Mouse (Mus musculus) heart, adult 9 months (tissue): Measurements from ENCODE around the gene Dbh.

ENCODE experiments used
- DNase-seq, 2 experiments: peaks; one replicate each; pipeline ENCODE4 v3.0.0; 2022; ENCODE audit warnings: low spot score in 2 of 2

The Dbh gene

DNA sequence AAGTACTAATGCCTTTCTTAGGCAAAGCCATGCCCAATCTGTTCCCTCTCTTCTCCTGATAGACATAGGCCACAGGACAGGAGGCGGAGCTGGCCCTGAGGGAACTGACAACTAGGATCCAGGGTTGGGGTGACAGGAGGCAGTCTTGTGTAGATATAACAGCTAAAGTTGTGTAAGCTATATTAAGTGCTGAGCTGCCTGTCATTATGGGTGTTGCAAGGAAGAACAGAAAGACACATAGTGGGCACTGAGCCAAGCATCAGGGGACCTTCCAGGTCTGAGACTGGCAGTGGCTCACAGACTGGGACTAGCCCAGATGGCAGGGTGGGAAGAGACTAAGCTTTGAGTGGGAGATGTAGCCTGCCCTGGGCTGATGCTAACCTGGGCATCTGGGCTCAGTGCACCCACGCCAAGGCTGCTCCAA is 53.1 kb downstream of the Dbh start:
- DNase-seq: peak in 1 of 2 experiments; percentile 42

DNA sequence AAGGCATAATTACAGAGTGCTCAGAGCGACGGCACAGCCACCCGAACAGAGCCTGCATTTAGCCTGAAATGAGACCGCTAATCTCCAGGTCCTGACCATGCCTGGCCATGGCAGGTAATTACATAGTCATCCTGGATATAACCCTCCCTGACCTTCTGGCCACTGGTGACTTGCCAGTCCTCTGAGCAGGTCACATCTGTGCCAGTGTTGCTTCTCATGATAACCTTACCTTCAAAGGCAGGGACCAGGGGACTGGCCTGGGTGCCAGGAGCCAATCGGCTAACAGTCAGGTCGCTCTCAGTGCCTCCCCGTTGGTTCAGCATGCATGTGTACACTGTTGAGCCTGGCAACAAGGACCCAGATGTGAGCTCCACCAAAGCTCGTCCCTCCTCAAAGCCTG is 53.5 kb downstream of the Dbh start:
- no peak for DNase-seq

DNA sequence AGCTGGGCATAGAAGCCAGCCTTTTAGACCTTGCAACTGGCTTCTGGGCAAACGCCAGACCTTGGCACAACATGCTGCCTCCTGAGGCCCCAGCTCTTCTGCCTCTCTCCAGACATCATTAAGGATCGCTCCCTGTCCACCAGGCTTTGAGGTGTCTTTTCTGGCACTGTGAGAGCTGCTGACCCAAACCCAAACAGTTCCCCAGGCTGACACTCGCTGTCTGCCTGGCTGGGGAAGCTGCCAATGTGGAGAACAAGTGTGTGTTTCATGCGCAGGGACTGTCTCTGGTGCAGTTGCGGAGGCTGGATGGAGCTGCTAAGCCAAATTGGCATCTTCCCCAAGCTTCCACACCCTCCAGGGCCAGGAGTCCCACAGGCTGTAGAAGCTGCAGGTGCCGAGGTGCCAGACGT is 58.0 kb downstream of the Dbh start:
- no peak for DNase-seq

DNA sequence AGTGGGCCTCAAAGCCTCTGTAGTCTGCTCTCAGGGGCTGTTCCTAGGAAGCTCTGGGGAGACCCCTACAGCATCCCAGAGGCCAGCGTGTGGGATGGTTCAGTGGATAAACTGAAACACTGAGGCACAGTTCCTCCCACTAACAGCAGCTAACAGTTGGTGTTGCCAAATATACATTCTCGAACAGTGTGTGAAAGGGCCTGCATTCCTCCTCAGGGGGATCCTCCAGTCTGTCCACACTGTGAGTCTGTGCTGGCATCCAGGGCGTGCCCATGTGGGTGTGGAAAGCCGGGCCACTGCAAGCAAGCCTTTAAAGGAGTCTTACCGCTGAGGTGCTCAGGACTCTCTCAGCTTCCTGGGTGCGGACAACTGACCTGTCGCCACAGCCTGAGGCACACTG is 61.5 kb downstream of the Dbh start:
- DNase-seq: no peak

DNA sequence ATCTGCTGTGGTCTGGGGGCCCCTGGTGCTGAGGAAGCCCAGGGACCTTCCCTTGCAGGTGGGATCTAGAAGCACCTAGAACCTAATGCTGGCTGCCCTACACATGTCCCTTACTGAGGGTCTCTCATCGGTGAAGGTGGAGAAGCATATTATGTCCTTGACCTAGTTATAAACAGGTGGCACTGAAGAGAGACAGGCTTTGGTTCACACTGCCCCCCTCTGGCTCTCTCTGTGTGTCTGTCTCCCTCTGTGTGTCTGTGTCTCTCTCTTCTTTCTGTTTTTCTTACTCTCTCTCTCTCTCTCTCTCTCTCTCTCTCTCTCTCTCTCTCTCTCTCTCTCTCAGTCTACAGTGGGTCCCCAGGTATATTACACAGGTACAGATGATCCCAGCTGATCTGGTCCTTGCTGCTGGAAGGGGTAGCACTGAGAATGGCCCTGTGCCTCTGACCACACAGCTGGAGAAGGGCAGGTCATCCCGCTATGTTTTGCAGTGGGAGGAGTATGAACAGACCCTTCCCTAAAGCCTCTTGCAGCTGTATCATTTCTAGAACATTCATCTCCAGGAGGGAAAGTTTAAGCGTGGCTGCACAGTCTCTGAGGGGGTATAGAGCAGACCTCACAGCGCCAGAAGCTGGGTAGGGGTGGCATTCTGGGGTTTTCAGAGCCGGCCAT is 63.9 kb downstream of the Dbh start:
- DNase-seq: no peak

DNA sequence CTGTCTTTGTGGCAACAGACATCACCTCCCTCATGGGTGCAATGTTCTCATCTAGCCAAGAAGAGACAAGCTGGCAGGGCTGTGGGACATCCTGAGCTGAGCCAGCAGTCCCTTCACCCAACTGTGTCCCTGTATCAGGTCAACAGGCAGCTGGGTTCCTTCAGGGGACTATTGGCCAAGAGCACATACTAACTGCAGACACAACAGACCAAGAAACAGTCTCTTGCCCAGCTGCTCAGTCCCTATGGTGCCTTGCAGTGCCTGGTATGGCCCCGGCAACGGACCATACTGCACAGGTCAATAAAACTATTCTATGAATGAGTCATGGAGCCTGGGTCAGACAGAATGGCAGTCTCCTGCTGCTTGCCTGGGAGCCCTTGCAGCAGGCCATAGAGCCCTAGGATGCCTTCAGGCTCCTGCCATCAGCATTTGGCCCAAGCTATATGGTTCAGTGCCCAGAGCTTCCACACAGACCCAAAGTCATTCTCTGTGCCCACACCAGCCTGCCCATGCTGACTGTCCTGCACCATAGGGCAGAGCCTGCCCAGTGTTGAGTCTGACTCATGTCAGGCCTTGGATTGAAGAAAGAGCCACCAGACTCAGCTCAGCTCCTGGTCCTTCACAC is 64.6 kb downstream of the Dbh start:
- no peak for DNase-seq

DNA sequence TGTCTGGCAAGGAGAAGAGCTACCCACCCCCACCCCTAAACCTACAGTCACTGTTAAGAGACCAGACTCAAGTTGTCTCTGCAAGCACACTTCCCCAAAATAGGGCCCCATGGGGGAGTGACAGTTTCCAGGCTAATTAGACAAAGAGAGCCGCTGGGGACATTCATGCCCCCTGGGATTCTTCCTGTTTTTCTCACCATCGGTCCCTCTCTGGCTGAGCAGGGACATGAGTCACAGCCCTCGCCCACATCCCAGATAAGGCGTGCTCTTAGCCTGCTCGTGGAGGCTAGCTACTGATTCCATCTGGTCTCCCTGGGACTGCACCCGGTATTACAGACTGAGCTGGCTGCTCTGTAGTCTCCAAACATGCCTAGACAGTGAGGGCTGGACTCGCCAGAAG is 67.3 kb downstream of the Dbh start:
- DNase-seq: peak; percentile 71 to 77
